Mouse (Mus musculus): Measurements from ENCODE around the gene Clip3.

GRCm38 (mm10) chr7:30294296-30294695 lies 2.8 kb downstream of the Clip3 start:
- TF ChIP-seq POLR2A (IDR thresholded peaks at IDR 0.05; ENCODE audit: insufficient read depth, low read depth, low read length) (no peak), CTCF (IDR thresholded peaks at IDR 0.05; ENCODE audit: insufficient read depth, low read depth, low read length) (no peak)

All from olfactory bulb, adult 2 months (tissue).